Comparison of ENCODE assay signal across 27 mouse cellular contexts in the genomic region with DNA sequence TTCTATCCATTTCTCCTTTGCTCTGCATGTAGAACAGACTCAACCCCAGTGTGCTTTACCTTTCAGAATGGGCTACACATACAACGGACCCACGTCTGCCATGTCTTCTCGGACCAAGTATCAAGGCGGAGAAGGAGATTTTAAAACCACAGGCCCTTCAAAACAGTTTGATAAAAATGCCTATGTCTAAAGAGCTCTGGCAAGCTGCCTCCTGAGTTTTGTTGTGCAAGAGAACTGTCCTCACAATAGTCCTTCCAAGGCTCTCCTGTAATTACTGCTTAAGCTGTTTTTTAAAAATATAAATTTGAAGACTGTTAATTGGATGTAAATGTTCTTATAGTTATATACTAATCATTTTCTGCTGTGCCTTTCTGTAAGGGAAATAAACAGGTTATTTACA. TPM values are rescaled to one million over a fixed set of nuclear protein-coding genes. Genes with fewer than 3 reads are reported as not detected.
DNase-seq lines count a peak whose midpoint lies in the region; ATAC-seq and TF ChIP-seq lines count a peak whose summit lies in the region.
"Had no signal": no experiment of that assay in that cellular context is flagged by ENCODE, and none has a peak within 500 bp of the region (broad histone marks: within the 10 kb centered on the region; RNA-seq: fewer than 3 reads in every experiment).

No protein-coding gene starts in this region.

- 0 out of 2 replicates have a peak, but pooled peaks cover 3% of the 10 kb centered on the region for H3K36me3 ChIP-seq in lung, postnatal 0 days (ENCODE audit: insufficient read depth, low read length)

- no peak overlapping the region for H3K9ac ChIP-seq in lung, postnatal 0 days (replicated peaks; ENCODE audit: low read depth)
- H3K9ac ChIP-seq: forebrain, embryonic 13.5 days; heart, embryonic 12.5 days; heart, embryonic 15.5 days; hindbrain, embryonic 13.5 days; intestine, embryonic 15.5 days had no signal

- no peak overlapping the region for H3K4me2 ChIP-seq in lung, postnatal 0 days (replicated peaks; ENCODE audit: low read depth, low read length)
- H3K4me2 ChIP-seq: forebrain, embryonic 13.5 days; heart, embryonic 12.5 days; heart, embryonic 15.5 days; hindbrain, embryonic 13.5 days; intestine, embryonic 15.5 days had no signal

- WGBS in lung, postnatal 0 days, result 67% methylated on average over 4 of the region's 4 CpGs
- 61% methylated on average over 4 of the region's 4 CpGs for WGBS in lung, adult 2 months

- H3K27ac ChIP-seq in lung, postnatal 0 days (ENCODE audit: low read length), result no peak overlapping the region
- H3K27ac ChIP-seq: forebrain, embryonic 10.5 days; forebrain, embryonic 13.5 days; heart, embryonic 15.5 days; hindbrain, embryonic 10.5 days; hindbrain, embryonic 13.5 days; intestine, embryonic 15.5 days had no signal

- no peak for ATAC-seq in lung, postnatal 0 days
- ATAC-seq: forebrain, embryonic 13.5 days; forebrain, embryonic 16.5 days; hindbrain, embryonic 16.5 days; Patski had no signal

- no peak for TF ChIP-seq EP300 in lung, postnatal 0 days (IDR thresholded peaks at IDR 0.05)

- no peak for TF ChIP-seq POLR2A in lung, adult 2 months (IDR thresholded peaks at IDR 0.05; ENCODE audit: borderline replicate concordance, extremely low read depth, low read depth, low read length)

- peak; percentile 25 for DNase-seq in adrenal gland, adult 8-10 months
- no peak for DNase-seq in adrenal gland, postnatal 25 days
- DNase-seq in lung, postnatal 0 days (ENCODE audit: low spot score), result peak; percentile 73
- DNase-seq in lung, adult 18-20 months, result no peak
- peak; percentile 38 for DNase-seq in lung, postnatal 36 days
- DNase-seq in lung, adult 2 months, result no peak
- DNase-seq in urinary bladder, postnatal 25 days (ENCODE audit: low spot score), result no peak
- DNase-seq: B cell, adult 2 months; cerebellum, adult 18-20 months; cerebellum, adult 9-10 months; cerebellum, postnatal 14 days; gastrocnemius, postnatal 10 days; gastrocnemius, postnatal 36 days; heart, postnatal 10 days; heart, postnatal 36 days had no signal

- no peak overlapping the region for H3K4me3 ChIP-seq in lung, postnatal 0 days (ENCODE audit: low read depth, low read length)
- no peak overlapping the region for H3K4me3 ChIP-seq in lung, adult 2 months (replicated peaks; ENCODE audit: extremely low read depth, low read depth, low read length)
- H3K4me3 ChIP-seq: forebrain, embryonic 10.5 days; forebrain, embryonic 13.5 days; heart, embryonic 12.5 days; heart, embryonic 15.5 days; hindbrain, embryonic 10.5 days; hindbrain, embryonic 13.5 days; intestine, embryonic 15.5 days had no signal

- no peak for TF ChIP-seq CTCF in lung, postnatal 0 days (IDR thresholded peaks at IDR 0.05)
- no peak for TF ChIP-seq CTCF in lung, adult 2 months (IDR thresholded peaks at IDR 0.05; ENCODE audit: insufficient read depth, low read length)

- H3K9me3 ChIP-seq in lung, postnatal 0 days (ENCODE audit: low read length), result no peaks in the 10 kb centered on the region
- H3K9me3 ChIP-seq: forebrain, embryonic 10.5 days; forebrain, embryonic 13.5 days; heart, embryonic 12.5 days; heart, embryonic 15.5 days; hindbrain, embryonic 10.5 days; hindbrain, embryonic 13.5 days; intestine, embryonic 15.5 days had no signal

- H3K4me1 ChIP-seq in lung, postnatal 0 days (ENCODE audit: insufficient read depth, low read depth, low read length), result peaks cover 13% of the 10 kb centered on the region; the same call in 1 of the 2 replicates
- no peaks in the 10 kb centered on the region for H3K4me1 ChIP-seq in lung, adult 2 months (ENCODE audit: control insufficient read depth, insufficient read depth, low read length)
- H3K4me1 ChIP-seq: forebrain, embryonic 13.5 days; heart, embryonic 12.5 days; heart, embryonic 15.5 days; hindbrain, embryonic 10.5 days; hindbrain, embryonic 13.5 days; intestine, embryonic 15.5 days had no signal

- no peaks in the 10 kb centered on the region for H3K27me3 ChIP-seq in lung, postnatal 0 days (replicated peaks; ENCODE audit: insufficient read depth, low read length)
- H3K27me3 ChIP-seq: CH12.LX; forebrain, embryonic 13.5 days; heart, embryonic 12.5 days; heart, embryonic 15.5 days; hindbrain, embryonic 13.5 days; intestine, embryonic 15.5 days; Patski had no signal

RNA-seq across cellular contexts. Expression of a gene that starts 51.1 kb away (rescaled TPM):
- total RNA-seq in adrenal gland, adult 8-10 months (2022), result 10 to 100 TPM; 12.4 to 30.5 (median 21.7) TPM
- total RNA-seq in adrenal gland, postnatal 25 days (2021), result 16.0 and 22.7 TPM in 2 replicates
- 4.0 and 5.0 TPM in 2 replicates for polyA plus RNA-seq in lung, postnatal 0 days (2015; fragmentation: Nextera tagmentation; extraction: Ambion mirVana)
- 7.5 and 8.3 TPM in 2 replicates for polyA plus RNA-seq in lung, adult 2 months (2012; rRNA removed)
- total RNA-seq: granulocyte monocyte progenitor cell, adult 5-6 weeks had no signal

Comparison
In these comparisons a context has a peak if more than half of its experiments do, and no peak if none do; other contexts are left out.
1. DNase-seq: peak in adrenal gland, adult 8-10 months (single experiment), lung, postnatal 0 days (single experiment) and lung, postnatal 36 days (single experiment); none in adrenal gland, postnatal 25 days (single experiment), lung, adult 18-20 months (0 of 2), lung, adult 2 months (single experiment) and urinary bladder, postnatal 25 days (single experiment).